Mouse (Mus musculus): ENCODE data around the gene Casp7.

The Casp7 gene

GRCm38 (mm10) chr19:56424606-56425395 is 27.9 kb downstream of the Casp7 start:
- no peak for DNase-seq (ENCODE audit: low read depth)

GRCm38 (mm10) chr19:56425492-56425891 is 28.6 kb downstream of the Casp7 start:
- no peak for DNase-seq (ENCODE audit: low read depth)

GRCm38 (mm10) chr19:56430369-56430768 is 33.4 kb downstream of the Casp7 start:
- no peak for DNase-seq (ENCODE audit: low read depth)

GRCm38 (mm10) chr19:56432706-56433105 is 35.8 kb downstream of the Casp7 start:
- no peak for DNase-seq (ENCODE audit: low read depth)

- DNase-seq (ENCODE audit: low read depth), result no peak
Observed at GRCm38 (mm10) chr19:56433581-56433980, 36.7 kb downstream of the Casp7 start.

- no peak for DNase-seq (ENCODE audit: low read depth)
Observed at GRCm38 (mm10) chr19:56436380-56436779, 39.5 kb downstream of the Casp7 start.

GRCm38 (mm10) chr19:56438357-56439071 is 41.6 kb downstream of the Casp7 start:
- DNase-seq (ENCODE audit: low read depth), result no peak

GRCm38 (mm10) chr19:56439072-56439434 is 42.1 kb downstream of the Casp7 start:
- DNase-seq (ENCODE audit: low read depth), result no peak

GRCm38 (mm10) chr19:56443445-56443844 is 46.5 kb downstream of the Casp7 start:
- DNase-seq (ENCODE audit: low read depth), result no peak

GRCm38 (mm10) chr19:56448784-56449183 is 51.9 kb downstream of the Casp7 start:
- DNase-seq (ENCODE audit: low read depth), result no peak

- no peak for DNase-seq (ENCODE audit: low read depth)
Observed at GRCm38 (mm10) chr19:56449537-56449936, 52.6 kb downstream of the Casp7 start.

GRCm38 (mm10) chr19:56450892-56451291 is 54.0 kb downstream of the Casp7 start:
- DNase-seq (ENCODE audit: low read depth), result no peak

- no peak for DNase-seq (ENCODE audit: low read depth)
Observed at GRCm38 (mm10) chr19:56451867-56452266, 54.9 kb downstream of the Casp7 start.

- no peak for DNase-seq (ENCODE audit: low read depth)
Observed at GRCm38 (mm10) chr19:56452421-56452820, 55.5 kb downstream of the Casp7 start.

GRCm38 (mm10) chr19:56454862-56455261 is 57.9 kb downstream of the Casp7 start:
- no peak for DNase-seq (ENCODE audit: low read depth)

- no peak for DNase-seq (ENCODE audit: low read depth)
Observed at GRCm38 (mm10) chr19:56455369-56455768, 58.4 kb downstream of the Casp7 start.

GRCm38 (mm10) chr19:56457569-56457968 is 60.6 kb downstream of the Casp7 start:
- DNase-seq (ENCODE audit: low read depth), result peak; percentile 1

- DNase-seq (ENCODE audit: low read depth), result no peak
Observed at GRCm38 (mm10) chr19:56459154-56460050, 62.5 kb downstream of the Casp7 start.

GRCm38 (mm10) chr19:56460241-56460640 is 63.3 kb downstream of the Casp7 start:
- no peak for DNase-seq (ENCODE audit: low read depth)

GRCm38 (mm10) chr19:56461522-56462101 is 64.7 kb downstream of the Casp7 start, which contains the start of gene Plekhs1:
Gene Plekhs1, plus strand, starts transcription at chr19:56461640.
- DNase-seq (ENCODE audit: low read depth), result no peak

- DNase-seq (ENCODE audit: low read depth), result no peak
Observed at GRCm38 (mm10) chr19:56462786-56463185, 65.9 kb downstream of the Casp7 start.

- DNase-seq (ENCODE audit: low read depth), result no peak
Observed at GRCm38 (mm10) chr19:56466486-56466885, 69.6 kb downstream of the Casp7 start.

All from naive thymus-derived CD4-positive, alpha-beta T cell, adult 2 months (primary cell).